Mouse (Mus musculus) large intestine, adult 2 months (tissue): ENCODE measurements around the gene Cox6b2. TPM values are rescaled to one million over a fixed set of nuclear protein-coding genes. Genes with fewer than 3 reads are reported as not detected.
"Not testable (repeated sequence)": the region's sequence is repeated elsewhere in the genome, so short reads cannot be mapped to it uniquely, and the experiment has no call there.

Source experiments
- DNase-seq: peaks from one replicate; pipeline ENCODE4 v3.0.0-alpha.2; 2012; ENCODE audit warnings: low read depth, low spot score
- WGBS: fragments of 180-500 bp; shearing (Covaris S2); methylation state at CpG from one replicate; pipeline ENCODE4 v1.1.7; 2018; 5-methylcytosine and 5-hydroxymethylcytosine counted together
- polyA plus RNA-seq: library from polyadenylated mRNA; depleted of rRNA; stranded (reverse); fragments of >200 nt; gene quantifications from 2 replicates; pipeline ENCODE4 v1.2.3, GENCODE M21; 2012; rRNA removed

Gene Cox6b2
- 45.0 and 50.2 TPM in 2 replicates for polyA plus RNA-seq

GRCm38 (mm10) chr7:4752821-4753570 lies at the start of gene Cox6b2:
Gene Cox6b2 (minus strand): TSS chr7:4753094.
- DNase-seq, result no peak

GRCm38 (mm10) chr7:4802247-4802646 lies 49.4 kb upstream of the Cox6b2 start:
- no peak for DNase-seq

More at GRCm38 (mm10) chr7:4752821-4753570, at the start of gene Cox6b2:
- WGBS, result 9% methylated on average over 24 of the region's 24 CpGs

- no peak for DNase-seq
- 62% methylated on average over 7 of the region's 7 CpGs for WGBS
These were observed 43.0 kb upstream of the Cox6b2 start for GRCm38 (mm10) chr7:4795767-4796433.

- DNase-seq, result no peak
- WGBS, result 55% methylated on average over 3 of the region's 3 CpGs
These were observed 41.8 kb upstream of the Cox6b2 start for GRCm38 (mm10) chr7:4794631-4795168.

- WGBS, result 24% methylated on average over 4 of the region's 4 CpGs
- no peak for DNase-seq
These were observed 40.8 kb upstream of the Cox6b2 start for GRCm38 (mm10) chr7:4793674-4794073.

GRCm38 (mm10) chr7:4793248-4793647 lies 40.4 kb upstream of the Cox6b2 start:
- under 1% methylated on average over 31 of the region's 31 CpGs for WGBS
- DNase-seq, result not testable (repeated sequence)

GRCm38 (mm10) chr7:4792278-4793212 lies 39.7 kb upstream of the Cox6b2 start, which contains the start of gene Rpl28:
Gene Rpl28 (plus strand): TSS chr7:4792874.
- under 1% methylated on average over 54 of the region's 54 CpGs for WGBS
- DNase-seq, result peak; percentile 96

- no peak for DNase-seq
- WGBS, result 5% methylated on average over 40 of the region's 40 CpGs
These were observed 36.6 kb upstream of the Cox6b2 start, which contains the start of gene Tmem238 for GRCm38 (mm10) chr7:4789436-4789935. Gene Tmem238 (minus strand): TSS chr7:4789656.

GRCm38 (mm10) chr7:4788499-4789435 lies 35.9 kb upstream of the Cox6b2 start:
- DNase-seq, result no peak
- WGBS, result under 1% methylated on average over 64 of the region's 64 CpGs

GRCm38 (mm10) chr7:4783667-4784268 lies 30.9 kb upstream of the Cox6b2 start:
- WGBS, result 85% methylated on average over 14 of the region's 14 CpGs
- DNase-seq, result no peak

- DNase-seq, result no peak
- WGBS, result 80% methylated on average over 2 of the region's 2 CpGs
These were observed 29.9 kb upstream of the Cox6b2 start, which contains the start of the genes Il11 and Tmem190 for GRCm38 (mm10) chr7:4782759-4783158. Gene Il11 (minus strand): TSS chr7:4782859. Gene Tmem190 (plus strand): TSS chr7:4782937.

- DNase-seq, result no peak
These were observed 29.2 kb upstream of the Cox6b2 start for GRCm38 (mm10) chr7:4782130-4782529.

GRCm38 (mm10) chr7:4779921-4780320 lies 27.0 kb upstream of the Cox6b2 start:
- WGBS, result 28% methylated on average over 5 of the region's 5 CpGs
- no peak for DNase-seq

More at GRCm38 (mm10) chr7:4782130-4782529, 29.2 kb upstream of the Cox6b2 start:
- WGBS, result 38% methylated on average over 3 of the region's 3 CpGs

GRCm38 (mm10) chr7:4777851-4778637 lies 25.1 kb upstream of the Cox6b2 start:
- WGBS, result 15% methylated on average over 20 of the region's 20 CpGs
- DNase-seq, result no peak

- 2% methylated on average over 53 of the region's 56 CpGs for WGBS
- DNase-seq, result no peak
These were observed 24.3 kb upstream of the Cox6b2 start for GRCm38 (mm10) chr7:4776861-4777830.

GRCm38 (mm10) chr7:4776131-4776530 lies 23.2 kb upstream of the Cox6b2 start:
- DNase-seq, result no peak
- WGBS, result 49% methylated on average over 10 of the region's 10 CpGs
